Mouse (Mus musculus) kidney, embryonic 15.5 days (tissue): ENCODE data around the gene Paqr9. TPM values are rescaled to one million over a fixed set of nuclear protein-coding genes. Genes with fewer than 3 reads are reported as not detected.
A peak's percentile ranks its signal among the peaks of the same experiment; 100 is the strongest.

Experiments
- ATAC-seq: fragments of 200-750 bp; cut with Nextera tagmentation; replicated peaks from 2 replicates; pipeline ENCODE4 v1.8.0; 2017; ENCODE audit warnings: moderate TSS enrichment; ENCODE audit not compliant: low FRiP score
- H3K27ac ChIP-seq: fragments of 300-500 bp; sonication (generic); 2 replicates; pipeline ENCODE4 v1.5.1; 2015; ENCODE audit warnings: mild to moderate bottlenecking, inconsistent platforms
- H3K27me3 ChIP-seq: fragments of 300-500 bp; sonication (generic); 2 replicates; pipeline ENCODE4 v1.6.1; 2015; ENCODE audit warnings: inconsistent platforms
- H3K36me3 ChIP-seq: fragments of 300-500 bp; sonication (generic); 2 replicates; pipeline ENCODE4 v1.6.1; 2015; ENCODE audit warnings: inconsistent platforms
- H3K4me1 ChIP-seq: fragments of 300-500 bp; sonication (generic); 2 replicates; pipeline ENCODE4 v1.6.1; 2015; ENCODE audit warnings: inconsistent platforms
- H3K4me2 ChIP-seq: fragments of 300-500 bp; sonication (generic); 2 replicates; pipeline ENCODE4 v1.6.1; 2015; ENCODE audit warnings: moderate library complexity, mild to moderate bottlenecking, inconsistent platforms
- H3K4me3 ChIP-seq: fragments of 300-500 bp; sonication (generic); replicated peaks from 2 replicates; pipeline ENCODE4 v1.5.1; 2015; ENCODE audit warnings: mild to moderate bottlenecking, inconsistent platforms
- H3K9ac ChIP-seq: fragments of 300-500 bp; sonication (generic); 2 replicates; pipeline ENCODE4 v1.6.1; 2015; ENCODE audit warnings: mild to moderate bottlenecking, inconsistent platforms
- H3K9me3 ChIP-seq: fragments of 300-500 bp; sonication (generic); replicated peaks from 2 replicates; pipeline ENCODE4 v1.6.1; 2016; ENCODE audit warnings: inconsistent platforms
- WGBS: fragments of 180-500 bp; shearing (Covaris S2); methylation state at CpG from one replicate; pipeline ENCODE4 v1.1.7; 2015; ENCODE audit warnings: mixed read lengths; 5-methylcytosine and 5-hydroxymethylcytosine counted together
- polyA plus RNA-seq: library from polyadenylated mRNA; unstranded; fragments of >200 nt; fragmentation: Nextera tagmentation; extraction: Ambion mirVana; gene quantifications from 2 replicates; pipeline ENCODE4 v1.2.1, GENCODE M21; 2015

The Paqr9 gene
- polyA plus RNA-seq, 1 experiment from 2014 or later = 1.1 TPM

DNA sequence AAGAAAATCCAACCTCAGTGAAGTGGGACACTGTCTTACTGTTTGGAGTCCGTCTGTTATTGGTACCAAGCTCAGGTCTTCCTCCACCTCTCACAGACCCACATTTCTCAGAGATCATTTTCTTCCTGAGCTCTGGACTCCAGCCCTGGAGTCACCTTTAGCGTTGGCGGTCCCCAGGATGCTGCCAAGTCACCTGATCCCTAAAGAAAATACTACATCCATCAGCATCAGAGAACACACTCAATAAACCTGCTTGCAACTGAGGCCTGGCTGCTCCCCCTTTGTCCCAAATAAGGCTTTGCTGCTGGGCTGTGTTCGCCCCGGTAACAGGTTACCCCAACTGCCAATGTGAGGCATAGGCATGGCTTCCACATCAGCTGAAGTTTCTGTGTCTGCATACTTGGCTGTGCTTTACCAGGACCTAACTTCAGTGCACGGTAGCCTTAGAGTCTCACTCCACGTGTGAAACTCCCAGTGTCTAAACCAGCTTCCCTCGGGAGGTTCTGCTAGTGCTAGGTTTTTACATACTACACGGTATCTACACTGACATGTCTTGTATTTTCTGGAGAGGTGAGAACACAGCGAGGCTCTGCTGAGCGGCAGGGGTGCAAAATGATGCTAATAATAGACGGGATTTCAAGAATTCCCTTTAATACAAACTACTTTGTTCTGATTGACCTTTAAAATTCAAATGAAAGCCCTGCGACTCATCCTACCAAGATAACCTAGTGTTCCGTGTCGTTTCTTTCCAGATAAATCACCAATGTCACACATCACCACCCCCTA is 9.6 kb upstream of the Paqr9 start:
- H3K9me3 ChIP-seq = no peaks in the 10 kb centered on the region
- no peak for ATAC-seq
- no peak overlapping the region for H3K4me3 ChIP-seq
- H3K4me2 ChIP-seq = no peak overlapping the region
- H3K4me1 ChIP-seq = peaks cover 7% of the 10 kb centered on the region
- peaks cover 15% of the 10 kb centered on the region; the same call in 1 of the 2 replicates for H3K27me3 ChIP-seq
- no peaks in the 10 kb centered on the region for H3K36me3 ChIP-seq
- no peak overlapping the region for H3K9ac ChIP-seq
- 40% methylated on average over 15 of the region's 15 CpGs for WGBS
- no peak overlapping the region for H3K27ac ChIP-seq

DNA sequence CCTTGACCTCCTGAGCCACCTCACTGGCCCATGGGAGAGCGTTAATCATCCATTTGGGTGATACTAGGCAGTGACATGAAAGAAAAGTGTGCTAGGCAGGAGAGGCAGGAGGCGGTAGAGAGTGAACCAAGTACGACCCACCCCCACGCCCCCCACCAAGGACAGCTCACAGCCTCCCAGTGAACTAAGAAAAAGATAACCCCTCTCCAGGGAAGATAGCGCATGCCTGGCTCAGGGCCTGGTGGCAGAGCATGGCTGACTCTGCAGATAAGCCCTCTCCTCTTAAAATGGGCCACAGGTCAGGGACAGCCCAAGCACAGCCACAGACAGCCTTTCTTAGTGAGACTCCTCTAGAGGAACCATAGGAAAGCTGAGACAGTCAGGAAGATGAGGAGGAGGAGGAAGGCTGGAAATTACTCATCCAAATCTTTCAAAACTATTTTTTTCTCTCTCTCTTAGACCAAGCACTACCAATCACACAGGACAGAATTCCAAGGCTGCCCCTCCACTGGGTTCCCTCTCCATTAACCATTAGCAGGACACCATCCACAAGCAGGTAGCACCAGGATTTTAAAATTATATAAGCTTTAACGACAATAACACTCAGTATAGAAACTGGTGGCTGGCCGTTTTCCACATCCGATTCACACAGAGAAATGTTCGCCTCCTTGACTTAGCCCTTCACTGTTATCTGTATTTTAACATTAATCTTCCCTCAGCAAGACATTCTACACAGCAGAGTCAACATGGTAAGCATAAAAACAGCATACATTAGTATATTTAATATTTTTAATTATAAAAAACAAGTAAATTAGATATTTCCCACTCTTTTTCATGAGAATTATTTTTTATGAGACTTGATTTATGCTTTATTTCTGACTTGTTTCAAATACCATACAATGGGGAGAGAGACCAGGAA is 8.3 kb upstream of the Paqr9 start:
- 51% methylated on average over 9 of the region's 9 CpGs for WGBS
- peaks cover 28% of the 10 kb centered on the region for H3K27me3 ChIP-seq
- H3K9me3 ChIP-seq = no peaks in the 10 kb centered on the region
- no peak overlapping the region for H3K4me3 ChIP-seq
- no peaks in the 10 kb centered on the region for H3K36me3 ChIP-seq
- peak; percentile 64; the same call in 1 of the 2 replicates for ATAC-seq
- no peak overlapping the region for H3K27ac ChIP-seq
- no peak overlapping the region for H3K4me2 ChIP-seq
- peaks cover 7% of the 10 kb centered on the region for H3K4me1 ChIP-seq
- no peak overlapping the region for H3K9ac ChIP-seq

- ATAC-seq = 0 out of 2 replicates have a peak, but pooled peaks have one; percentile 35
- H3K27ac ChIP-seq = no peak overlapping the region
- no peak overlapping the region for H3K4me3 ChIP-seq
- no peaks in the 10 kb centered on the region for H3K36me3 ChIP-seq
- peaks cover 38% of the 10 kb centered on the region for H3K27me3 ChIP-seq
- 72% methylated on average over 10 of the region's 10 CpGs for WGBS
- no peak overlapping the region for H3K9ac ChIP-seq
- peaks cover 7% of the 10 kb centered on the region for H3K4me1 ChIP-seq
- H3K4me2 ChIP-seq = no peak overlapping the region
- no peaks in the 10 kb centered on the region for H3K9me3 ChIP-seq
These were observed 7.2 kb upstream of the Paqr9 start for GRCm38 (mm10) chr9:95552175-95552705.

DNA sequence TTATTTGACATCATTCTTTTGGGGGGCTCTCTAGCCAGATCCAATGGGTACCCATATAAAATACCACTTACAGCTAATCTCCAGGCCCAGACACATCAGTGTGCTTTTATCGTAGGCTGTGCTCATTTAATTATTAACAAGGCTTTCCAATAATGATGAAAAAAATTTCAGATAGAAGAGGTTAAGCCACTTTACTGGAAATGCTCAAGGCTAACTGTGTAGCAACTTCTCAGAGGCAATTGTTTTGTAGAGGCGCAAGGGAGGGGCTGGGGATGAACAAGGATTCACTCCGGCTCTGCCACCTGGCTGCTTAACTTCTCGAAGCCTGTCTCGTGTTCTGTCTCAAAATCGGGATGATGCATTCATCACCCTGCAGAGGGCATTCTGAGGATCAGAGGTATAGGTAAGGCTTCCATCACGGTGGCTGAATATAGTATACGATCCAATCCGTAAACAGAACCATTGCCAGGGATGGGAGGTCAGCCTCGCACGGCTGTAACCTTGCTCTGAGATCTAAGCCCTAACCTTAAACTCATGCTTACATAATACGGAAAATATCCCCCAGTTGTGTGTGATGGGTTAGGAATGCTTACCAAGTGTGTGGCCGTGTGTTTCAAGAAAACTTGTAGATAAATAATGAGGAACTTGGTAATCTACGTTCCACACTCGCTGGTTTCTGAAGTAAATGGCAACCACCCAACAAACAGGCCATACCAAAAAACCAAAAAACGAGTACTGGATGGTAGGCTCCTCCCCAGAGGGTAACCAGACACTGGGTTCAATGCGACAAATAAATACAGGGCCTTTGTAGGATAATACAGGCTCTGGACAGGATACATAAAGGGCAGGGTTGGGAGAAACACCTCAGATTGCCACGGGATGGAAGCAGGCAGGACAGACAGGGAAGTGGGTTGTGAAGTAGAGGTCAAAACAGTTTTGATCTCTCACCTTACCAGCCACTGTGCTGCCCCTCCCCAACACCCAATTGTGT is 4.9 kb upstream of the Paqr9 start:
- WGBS = 80% methylated on average over 18 of the region's 18 CpGs
- Histone ChIP-seq H3K4me3 (no peak overlapping the region), H3K4me1 (peaks cover 15% of the 10 kb centered on the region), H3K36me3 (no peaks in the 10 kb centered on the region), H3K27me3 (peaks cover 60% of the 10 kb centered on the region), H3K27ac (no peak overlapping the region), H3K4me2 (no peak overlapping the region), H3K9me3 (no peaks in the 10 kb centered on the region), H3K9ac (no peak overlapping the region)
- no peak for ATAC-seq

DNA sequence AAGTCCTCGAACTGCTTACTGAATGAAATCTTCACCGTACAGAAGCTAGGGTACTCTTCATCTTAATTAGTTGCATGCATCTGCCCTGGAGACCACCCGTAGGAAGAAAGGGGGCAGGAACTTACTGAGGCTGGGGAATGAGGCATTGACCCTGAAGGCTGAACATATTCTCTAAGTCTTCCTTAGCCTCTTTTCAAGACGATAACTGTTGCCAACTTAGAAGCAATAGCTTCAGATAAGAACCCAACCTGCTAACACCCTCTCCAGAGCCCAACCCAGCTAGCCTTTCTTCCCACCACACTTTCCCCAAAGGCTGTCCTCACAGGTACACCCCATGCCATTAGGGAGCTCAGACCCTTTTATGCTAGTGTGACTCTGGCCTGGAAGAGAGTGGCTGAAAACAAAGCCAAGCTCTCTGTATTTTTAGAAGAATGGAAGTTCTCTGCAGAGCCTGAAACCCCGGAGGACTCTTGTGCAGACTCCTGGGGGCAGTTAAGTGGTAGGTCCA is 4.2 kb upstream of the Paqr9 start:
- no peaks in the 10 kb centered on the region for H3K36me3 ChIP-seq
- no peak overlapping the region for H3K9ac ChIP-seq
- peaks cover 64% of the 10 kb centered on the region for H3K27me3 ChIP-seq
- no peak overlapping the region for H3K4me3 ChIP-seq
- no peak for ATAC-seq
- H3K4me2 ChIP-seq = no peak overlapping the region
- peaks cover 22% of the 10 kb centered on the region for H3K4me1 ChIP-seq
- no peak overlapping the region for H3K27ac ChIP-seq
- H3K9me3 ChIP-seq = no peaks in the 10 kb centered on the region
- WGBS = 72% methylated on average over 5 of the region's 5 CpGs

- H3K27ac ChIP-seq = no peak overlapping the region
- H3K9me3 ChIP-seq = no peaks in the 10 kb centered on the region
- peaks cover 72% of the 10 kb centered on the region for H3K27me3 ChIP-seq
- ATAC-seq = no peak
- H3K9ac ChIP-seq = no peak overlapping the region
- no peak overlapping the region for H3K4me2 ChIP-seq
- WGBS = 90% methylated on average over 4 of the region's 4 CpGs
- H3K36me3 ChIP-seq = no peaks in the 10 kb centered on the region
- H3K4me1 ChIP-seq = peaks cover 19% of the 10 kb centered on the region
- H3K4me3 ChIP-seq = no peak overlapping the region
These were observed 3.4 kb upstream of the Paqr9 start for GRCm38 (mm10) chr9:95556067-95556512.

DNA sequence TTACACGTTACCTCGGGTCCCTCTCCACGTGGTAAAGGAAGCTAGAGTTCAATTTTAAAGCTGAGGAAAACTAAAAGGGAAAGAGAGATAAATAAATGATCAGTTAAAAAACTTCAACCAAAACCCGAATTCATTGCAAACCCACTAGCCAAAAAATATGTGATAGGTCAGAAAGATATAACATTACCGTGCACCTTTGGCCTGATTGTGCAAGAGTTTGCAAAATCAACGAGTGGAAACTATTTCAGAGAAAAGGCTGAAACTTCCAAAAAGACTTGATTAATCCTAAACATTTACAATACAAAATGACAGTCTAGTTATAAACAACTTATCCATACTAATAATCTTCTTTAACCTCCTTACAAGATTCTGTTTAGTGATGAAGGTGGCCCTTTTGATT is 1.7 kb upstream of the Paqr9 start:
- no peak overlapping the region for H3K4me3 ChIP-seq
- no peak for ATAC-seq
- no peaks in the 10 kb centered on the region for H3K9me3 ChIP-seq
- 56% methylated on average over 6 of the region's 6 CpGs for WGBS
- no peak overlapping the region for H3K27ac ChIP-seq
- peaks cover 18% of the 10 kb centered on the region for H3K4me1 ChIP-seq
- H3K36me3 ChIP-seq = no peaks in the 10 kb centered on the region
- H3K9ac ChIP-seq = no peak overlapping the region
- no peak overlapping the region for H3K4me2 ChIP-seq
- peaks cover 89% of the 10 kb centered on the region for H3K27me3 ChIP-seq

- no peak for ATAC-seq
- peak overlapping the region; percentile 98 for H3K4me2 ChIP-seq
- WGBS = 13% methylated on average over 11 of the region's 11 CpGs
- peaks cover 18% of the 10 kb centered on the region for H3K4me1 ChIP-seq
- no peaks in the 10 kb centered on the region for H3K9me3 ChIP-seq
- H3K9ac ChIP-seq = no peak overlapping the region
- no peak overlapping the region for H3K27ac ChIP-seq
- H3K4me3 ChIP-seq = peak overlapping the region; percentile 67
- H3K27me3 ChIP-seq = peaks cover 93% of the 10 kb centered on the region
- H3K36me3 ChIP-seq = no peaks in the 10 kb centered on the region
These were observed 765 bp upstream of the Paqr9 start for GRCm38 (mm10) chr9:95558726-95559058.

GRCm38 (mm10) chr9:95559936-95560735 is 679 bp downstream of the Paqr9 start:
- peak overlapping the region; percentile 98 for H3K4me2 ChIP-seq
- no peaks in the 10 kb centered on the region for H3K9me3 ChIP-seq
- WGBS = 14% methylated on average over 78 of the region's 78 CpGs
- peaks cover 94% of the 10 kb centered on the region for H3K27me3 ChIP-seq
- peak overlapping the region; percentile 52 for H3K9ac ChIP-seq
- peak; percentile 62 for ATAC-seq
- H3K4me3 ChIP-seq = peak overlapping the region; percentile 67
- peaks cover 18% of the 10 kb centered on the region for H3K4me1 ChIP-seq
- H3K27ac ChIP-seq = no peak overlapping the region
- no peaks in the 10 kb centered on the region for H3K36me3 ChIP-seq

DNA sequence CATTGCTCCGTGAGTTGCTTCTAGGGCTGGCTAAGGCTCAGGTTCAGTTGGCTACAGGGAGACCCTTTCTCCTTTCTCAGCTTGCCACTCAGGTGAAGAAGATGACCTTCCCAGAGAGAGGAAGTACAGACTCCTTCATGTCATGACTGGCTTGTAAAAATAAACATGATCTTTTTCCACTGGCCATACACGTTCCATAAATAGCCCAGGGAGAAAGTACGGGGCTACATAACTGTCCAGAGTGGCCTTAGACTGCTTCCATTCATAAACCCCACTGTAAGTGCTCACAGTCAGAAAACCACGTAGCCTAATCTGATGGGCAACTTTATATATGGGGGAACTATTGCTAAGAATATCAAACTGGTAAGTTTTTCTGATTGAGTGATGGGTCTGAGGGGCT is 4.6 kb downstream of the Paqr9 start:
- 55% methylated on average over 4 of the region's 4 CpGs for WGBS
- H3K9ac ChIP-seq = no peak overlapping the region
- H3K4me2 ChIP-seq = no peak overlapping the region
- no peak for ATAC-seq
- H3K9me3 ChIP-seq = no peaks in the 10 kb centered on the region
- peaks cover 14% of the 10 kb centered on the region for H3K4me1 ChIP-seq
- no peaks in the 10 kb centered on the region for H3K36me3 ChIP-seq
- H3K27ac ChIP-seq = no peak overlapping the region
- peaks cover 75% of the 10 kb centered on the region for H3K27me3 ChIP-seq
- H3K4me3 ChIP-seq = no peak overlapping the region
